Mouse (Mus musculus): ENCODE results near the gene Gys1. TPM values are rescaled to one million over a fixed set of nuclear protein-coding genes. Genes with fewer than 3 reads are reported as not detected.

Gene Gys1
- total RNA-seq, 2 experiments from 2014 or later: 13.9 to 16.5 TPM

Small RNAs within 50 kb of the gene (microRNA-seq; reads per million reads assigned to microRNA genes)
- 0 to 0.20 reads per million in 2 experiments for gene Gm22133

Other genes with a start within 250 kb of the Gys1 start
- 1 to 10 TPM; 2.4 to 2.9 TPM for gene Ccdc155, start 230.0 kb upstream of the Gys1 start, total RNA-seq (2021)
- 1 to 10 TPM; 1.2 to 2.4 TPM for gene Dkkl1, start 222.7 kb upstream of the Gys1 start, total RNA-seq (2021)
- 1 to 10 TPM; 4.7 to 5.5 TPM for gene Tead2, start 219.1 kb upstream of the Gys1 start, total RNA-seq (2021)
- 1 to 10 TPM; 3.1 to 5.7 TPM for gene Cd37, start 195.7 kb upstream of the Gys1 start, total RNA-seq (2021)
- 1 to 10 TPM; 1.6 to 2.2 TPM for gene Slc6a16, start 193.8 kb upstream of the Gys1 start, total RNA-seq (2021)
- gene Slc6a21, start 157.3 kb upstream of the Gys1 start, total RNA-seq (2021): not detected
- gene Trpm4, start 101.1 kb upstream of the Gys1 start, total RNA-seq (2021): 10 to 100 TPM; 14.1 to 18.5 TPM
- under 1 TPM in 1 of 2 experiments, not detected in 1; 0.17 TPM for gene Hrc, start 99.6 kb upstream of the Gys1 start, total RNA-seq (2021)
- gene Ppfia3, start 67.8 kb upstream of the Gys1 start, total RNA-seq (2021): 100 to 1,000 TPM; 129 to 134 TPM
- 100 to 1,000 TPM; 151 to 155 TPM for gene Lin7b, start 64.3 kb upstream of the Gys1 start, total RNA-seq (2021)
- gene Snrnp70, start 39.1 kb upstream of the Gys1 start, total RNA-seq (2021): 100 to 1,000 TPM; 288 to 443 TPM
- not detected for gene Kcna7, start 29.2 kb upstream of the Gys1 start, total RNA-seq (2021)
- under 1 TPM in 1 of 2 experiments, not detected in 1; 0.22 TPM for gene Ntf5, start 21.1 kb upstream of the Gys1 start, total RNA-seq (2021)
- under 1 TPM in 1 of 2 experiments, not detected in 1; 0.57 TPM for gene Lhb, start 14.0 kb upstream of the Gys1 start, total RNA-seq (2021)
- 10 to 100 TPM; 34.3 to 40.6 TPM for gene Ruvbl2, start 3.3 kb downstream of the Gys1 start, total RNA-seq (2021)
- gene Ftl1, start 25.0 kb downstream of the Gys1 start, total RNA-seq (2021): 100 to 1,000 TPM; 204 to 228 TPM
- gene Bax, start 32.1 kb downstream of the Gys1 start, total RNA-seq (2021): 10 to 100 TPM; 81.6 to 82.1 TPM
- not detected for gene Tulp2, start 47.0 kb downstream of the Gys1 start, total RNA-seq (2021)
- 1 to 10 TPM in 1 of 2 experiments, under 1 TPM in 1; 0.63 to 1.1 TPM for gene Gm45808, start 52.0 kb downstream of the Gys1 start, total RNA-seq (2021)
- gene Dhdh, start 54.0 kb downstream of the Gys1 start, total RNA-seq (2021): 1 to 10 TPM; 3.1 to 5.7 TPM
- 100 to 1,000 TPM; 102 to 105 TPM for gene Nucb1, start 75.6 kb downstream of the Gys1 start, total RNA-seq (2021)
- 10 to 100 TPM; 19.6 to 21.6 TPM for gene Ppp1r15a, start 91.4 kb downstream of the Gys1 start, total RNA-seq (2021)
- gene Plekha4, start 91.5 kb downstream of the Gys1 start, total RNA-seq (2021): under 1 TPM; 0.47 TPM
- under 1 TPM in 1 of 2 experiments, not detected in 1; 0.54 TPM for gene Hsd17b14, start 120.0 kb downstream of the Gys1 start, total RNA-seq (2021)
- 10 to 100 TPM; 20.5 to 23.4 TPM for gene Bcat2, start 135.3 kb downstream of the Gys1 start, total RNA-seq (2021)
- gene Fgf21, start 180.6 kb downstream of the Gys1 start, total RNA-seq (2021): not detected
- not detected for gene Fut1, start 182.4 kb downstream of the Gys1 start, total RNA-seq (2021)
- gene Izumo1, start 187.0 kb downstream of the Gys1 start, total RNA-seq (2021): not detected
- 1 to 10 TPM; 6.1 to 6.5 TPM for gene Rasip1, start 192.6 kb downstream of the Gys1 start, total RNA-seq (2021)
- 1 to 10 TPM; 3.1 to 3.4 TPM for gene Mamstr, start 205.1 kb downstream of the Gys1 start, total RNA-seq (2021)
- under 1 TPM; 0.31 to 0.32 TPM for gene Fut2, start 231.6 kb downstream of the Gys1 start, total RNA-seq (2021)
- gene Ntn5, start 249.2 kb downstream of the Gys1 start, total RNA-seq (2021): 1 to 10 TPM; 3.4 to 4.5 TPM

Measured in layer of hippocampus, postnatal 25 days (tissue).